Mouse (Mus musculus): ENCODE measurements around the gene Mcpt8. TPM values are rescaled to one million over a fixed set of nuclear protein-coding genes. Genes with fewer than 3 reads are reported as not detected.
"Not testable (repeated sequence)": the region's sequence is repeated elsewhere in the genome, so short reads cannot be mapped to it uniquely, and the experiment has no call there.

Gene Mcpt8
- total and polyA plus RNA-seq, 2 experiments from 2014 or later = not detected

GRCm38 (mm10) chr14:56086711-56087110 lies 1.6 kb upstream of the Mcpt8 start:
- 77% methylated on average over 3 of the region's 3 CpGs for WGBS
- Histone ChIP-seq H3K4me3 (ENCODE audit: low read length) (no peak overlapping the region), H3K9ac (replicated peaks; ENCODE audit: low read length) (no peak overlapping the region), H3K36me3 (ENCODE audit: insufficient read depth, low read length) (no peaks in the 10 kb centered on the region), H3K27ac (no peak overlapping the region), H3K27me3 (ENCODE audit: insufficient read depth, low read length) (no peaks in the 10 kb centered on the region), H3K9me3 (ENCODE audit: low read length) (no peaks in the 10 kb centered on the region), H3K4me2 (ENCODE audit: low read depth, low read length) (no peak overlapping the region), H3K4me1 (ENCODE audit: insufficient read depth, low read length) (no peaks in the 10 kb centered on the region)
- TF ChIP-seq CTCF (IDR thresholded peaks at IDR 0.05; ENCODE audit: low read depth) = no peak
- no peak for ATAC-seq
- DNase-seq (ENCODE audit: low spot score) = no peak

GRCm38 (mm10) chr14:56082016-56082415 lies 3.1 kb downstream of the Mcpt8 start:
- no peak overlapping the region for H3K4me2 ChIP-seq (ENCODE audit: low read depth, low read length)
- no peaks in the 10 kb centered on the region for H3K36me3 ChIP-seq (ENCODE audit: insufficient read depth, low read length)
- no peaks in the 10 kb centered on the region for H3K4me1 ChIP-seq (ENCODE audit: insufficient read depth, low read length)
- H3K9ac ChIP-seq (replicated peaks; ENCODE audit: low read length) = no peak overlapping the region
- TF ChIP-seq CTCF (IDR thresholded peaks at IDR 0.05; ENCODE audit: low read depth) = no peak
- 44% methylated on average over 4 of the region's 4 CpGs for WGBS
- no peak overlapping the region for H3K27ac ChIP-seq
- no peak for DNase-seq (ENCODE audit: low spot score)
- no peaks in the 10 kb centered on the region for H3K9me3 ChIP-seq (ENCODE audit: low read length)
- H3K27me3 ChIP-seq (ENCODE audit: insufficient read depth, low read length) = no peaks in the 10 kb centered on the region
- no peak for ATAC-seq
- H3K4me3 ChIP-seq (ENCODE audit: low read length) = no peak overlapping the region

GRCm38 (mm10) chr14:56062213-56062612 lies 22.9 kb downstream of the Mcpt8 start, which contains the start of gene Mcpt4:
Gene Mcpt4, minus strand, starts transcription at chr14:56062313.
- DNase-seq (ENCODE audit: low spot score); ATAC-seq: not testable (repeated sequence)
- WGBS = 77% methylated on average over 3 of the region's 3 CpGs

GRCm38 (mm10) chr14:56057722-56058121 lies 27.4 kb downstream of the Mcpt8 start:
- Histone ChIP-seq H3K4me1 (ENCODE audit: insufficient read depth, low read length) (no peaks in the 10 kb centered on the region), H3K4me2 (ENCODE audit: low read depth, low read length) (no peak overlapping the region), H3K4me3 (ENCODE audit: low read length) (no peak overlapping the region), H3K9ac (replicated peaks; ENCODE audit: low read length) (no peak overlapping the region), H3K27ac (no peak overlapping the region), H3K27me3 (ENCODE audit: insufficient read depth, low read length) (no peaks in the 10 kb centered on the region), H3K36me3 (ENCODE audit: insufficient read depth, low read length) (no peaks in the 10 kb centered on the region), H3K9me3 (ENCODE audit: low read length) (no peaks in the 10 kb centered on the region)
- no peak for ATAC-seq
- no peak for TF ChIP-seq CTCF (IDR thresholded peaks at IDR 0.05; ENCODE audit: low read depth)
- no peak for DNase-seq (ENCODE audit: low spot score)
- 85% methylated on average over 4 of the region's 4 CpGs for WGBS

More at GRCm38 (mm10) chr14:56062213-56062612, 22.9 kb downstream of the Mcpt8 start, which contains the start of gene Mcpt4:
- not testable (repeated sequence) for H3K9me3 ChIP-seq (ENCODE audit: low read length); H3K27ac ChIP-seq; H3K4me2 ChIP-seq (ENCODE audit: low read depth, low read length); H3K4me3 ChIP-seq (ENCODE audit: low read length); H3K9ac ChIP-seq (replicated peaks; ENCODE audit: low read length); H3K4me1 ChIP-seq (ENCODE audit: insufficient read depth, low read length); H3K27me3 ChIP-seq (ENCODE audit: insufficient read depth, low read length); H3K36me3 ChIP-seq (ENCODE audit: insufficient read depth, low read length)

- Histone ChIP-seq H3K4me3 (ENCODE audit: low read length) (no peak overlapping the region), H3K4me1 (ENCODE audit: insufficient read depth, low read length) (no peaks in the 10 kb centered on the region), H3K9ac (replicated peaks; ENCODE audit: low read length) (no peak overlapping the region), H3K4me2 (ENCODE audit: low read depth, low read length) (no peak overlapping the region), H3K27ac (no peak overlapping the region), H3K9me3 (ENCODE audit: low read length) (no peaks in the 10 kb centered on the region), H3K27me3 (ENCODE audit: insufficient read depth, low read length) (no peaks in the 10 kb centered on the region), H3K36me3 (ENCODE audit: insufficient read depth, low read length) (no peaks in the 10 kb centered on the region)
- TF ChIP-seq CTCF (IDR thresholded peaks at IDR 0.05; ENCODE audit: low read depth) = no peak
- ATAC-seq (no peak), DNase-seq (ENCODE audit: low spot score) (no peak)
- WGBS = 86% methylated on average over 3 of the region's 3 CpGs
Measured at GRCm38 (mm10) chr14:56055408-56055807, 29.7 kb downstream of the Mcpt8 start.

GRCm38 (mm10) chr14:56041792-56042191 lies 43.3 kb downstream of the Mcpt8 start, which contains the start of gene Mcpt2:
Gene Mcpt2, plus strand, starts transcription at chr14:56042041.
- not testable (repeated sequence) for H3K9me3 ChIP-seq (ENCODE audit: low read length); H3K4me1 ChIP-seq (ENCODE audit: insufficient read depth, low read length); H3K27me3 ChIP-seq (ENCODE audit: insufficient read depth, low read length); DNase-seq (ENCODE audit: low spot score); H3K27ac ChIP-seq; H3K4me2 ChIP-seq (ENCODE audit: low read depth, low read length); H3K4me3 ChIP-seq (ENCODE audit: low read length); ATAC-seq; H3K9ac ChIP-seq (replicated peaks; ENCODE audit: low read length); H3K36me3 ChIP-seq (ENCODE audit: insufficient read depth, low read length)
- WGBS = 94% methylated on average over 1 of the region's 1 CpGs

GRCm38 (mm10) chr14:56034433-56034832 lies 50.6 kb downstream of the Mcpt8 start:
- Histone ChIP-seq H3K9me3 (ENCODE audit: low read length) (no peaks in the 10 kb centered on the region), H3K27ac (no peak overlapping the region), H3K9ac (replicated peaks; ENCODE audit: low read length) (no peak overlapping the region), H3K4me3 (ENCODE audit: low read length) (no peak overlapping the region), H3K27me3 (ENCODE audit: insufficient read depth, low read length) (no peaks in the 10 kb centered on the region), H3K36me3 (ENCODE audit: insufficient read depth, low read length) (no peaks in the 10 kb centered on the region), H3K4me2 (ENCODE audit: low read depth, low read length) (no peak overlapping the region), H3K4me1 (ENCODE audit: insufficient read depth, low read length) (no peaks in the 10 kb centered on the region)
- ATAC-seq (no peak), DNase-seq (ENCODE audit: low spot score) (no peak)
- no peak for TF ChIP-seq CTCF (IDR thresholded peaks at IDR 0.05; ENCODE audit: low read depth)
- WGBS = 74% methylated on average over 2 of the region's 2 CpGs

Small RNA genes within 50 kb of the gene (microRNA-seq; reads per million reads assigned to microRNA genes)
- 0 reads per million in 2 experiments for gene Mir6949

Other genes with a start within 250 kb of the Mcpt8 start
- gene Nynrin, start 231.3 kb downstream of the Mcpt8 start, total RNA-seq (2014; rRNA removed) = 33.6 and 39.3 TPM in 2 replicates
- 5.1 and 6.4 TPM in 2 replicates for gene Nynrin, start 231.3 kb downstream of the Mcpt8 start, polyA plus RNA-seq (2015; fragmentation: Nextera tagmentation; extraction: Ambion mirVana)
- gene Cbln3, start 200.9 kb downstream of the Mcpt8 start, total RNA-seq (2014; rRNA removed) = 2.1 and 5.0 TPM in 2 replicates
- gene Cbln3, start 200.9 kb downstream of the Mcpt8 start, polyA plus RNA-seq (2015; fragmentation: Nextera tagmentation; extraction: Ambion mirVana) = 0.67 and 0.68 TPM in 2 replicates
- gene Khnyn, start 200.3 kb downstream of the Mcpt8 start, total RNA-seq (2014; rRNA removed) = 15.1 and 17.9 TPM in 2 replicates
- gene Khnyn, start 200.3 kb downstream of the Mcpt8 start, polyA plus RNA-seq (2015; fragmentation: Nextera tagmentation; extraction: Ambion mirVana) = 7.0 and 7.1 TPM in 2 replicates
- 120 and 138 TPM in 2 replicates for gene Sdr39u1, start 185.0 kb downstream of the Mcpt8 start, total RNA-seq (2014; rRNA removed)
- 134 and 136 TPM in 2 replicates for gene Sdr39u1, start 185.0 kb downstream of the Mcpt8 start, polyA plus RNA-seq (2015; fragmentation: Nextera tagmentation; extraction: Ambion mirVana)
- gene Cma1, start 140.6 kb downstream of the Mcpt8 start, total RNA-seq (2014; rRNA removed) = 0.21 and 1.6 TPM in 2 replicates
- 0.88 and 1.3 TPM in 2 replicates for gene Cma1, start 140.6 kb downstream of the Mcpt8 start, polyA plus RNA-seq (2015; fragmentation: Nextera tagmentation; extraction: Ambion mirVana)
- not detected in 2 replicates for gene Cma2, start 134.3 kb downstream of the Mcpt8 start, total RNA-seq (2014; rRNA removed)
- gene Cma2, start 134.3 kb downstream of the Mcpt8 start, polyA plus RNA-seq (2015; fragmentation: Nextera tagmentation; extraction: Ambion mirVana) = not detected in 2 replicates
- gene Mcpt1, start 67.3 kb downstream of the Mcpt8 start, total RNA-seq (2014; rRNA removed) = not detected in 2 replicates
- not detected in 2 replicates for gene Mcpt1, start 67.3 kb downstream of the Mcpt8 start, polyA plus RNA-seq (2015; fragmentation: Nextera tagmentation; extraction: Ambion mirVana)
- gene Mcpt9, start 54.8 kb downstream of the Mcpt8 start, total RNA-seq (2014; rRNA removed) = not detected in 2 replicates
- gene Mcpt9, start 54.8 kb downstream of the Mcpt8 start, polyA plus RNA-seq (2015; fragmentation: Nextera tagmentation; extraction: Ambion mirVana) = not detected in 2 replicates
- not detected in 2 replicates for gene Mcpt2, start 43.2 kb downstream of the Mcpt8 start, total RNA-seq (2014; rRNA removed)
- gene Mcpt2, start 43.2 kb downstream of the Mcpt8 start, polyA plus RNA-seq (2015; fragmentation: Nextera tagmentation; extraction: Ambion mirVana) = not detected in 2 replicates
- gene Mcpt4, start 23.0 kb downstream of the Mcpt8 start, total RNA-seq (2014; rRNA removed) = not detected in 2 replicates
- 0.48 TPM in 1 of 2 replicates, not detected in the other for gene Mcpt4, start 23.0 kb downstream of the Mcpt8 start, polyA plus RNA-seq (2015; fragmentation: Nextera tagmentation; extraction: Ambion mirVana)
- not detected in 2 replicates for gene Ctsg, start 17.3 kb upstream of the Mcpt8 start, total RNA-seq (2014; rRNA removed)
- gene Ctsg, start 17.3 kb upstream of the Mcpt8 start, polyA plus RNA-seq (2015; fragmentation: Nextera tagmentation; extraction: Ambion mirVana) = not detected in 2 replicates
- not detected in 2 replicates for gene Gzme, start 35.4 kb upstream of the Mcpt8 start, total RNA-seq (2014; rRNA removed)
- gene Gzme, start 35.4 kb upstream of the Mcpt8 start, polyA plus RNA-seq (2015; fragmentation: Nextera tagmentation; extraction: Ambion mirVana) = not detected in 2 replicates
- not detected in 2 replicates for gene Gzmd, start 47.3 kb upstream of the Mcpt8 start, total RNA-seq (2014; rRNA removed)
- not detected in 2 replicates for gene Gzmd, start 47.3 kb upstream of the Mcpt8 start, polyA plus RNA-seq (2015; fragmentation: Nextera tagmentation; extraction: Ambion mirVana)
- gene Gzmg, start 74.3 kb upstream of the Mcpt8 start, total RNA-seq (2014; rRNA removed) = not detected in 2 replicates
- not detected in 2 replicates for gene Gzmg, start 74.3 kb upstream of the Mcpt8 start, polyA plus RNA-seq (2015; fragmentation: Nextera tagmentation; extraction: Ambion mirVana)
- not detected in 2 replicates for gene Gzmn, start 89.3 kb upstream of the Mcpt8 start, total RNA-seq (2014; rRNA removed)
- not detected in 2 replicates for gene Gzmn, start 89.3 kb upstream of the Mcpt8 start, polyA plus RNA-seq (2015; fragmentation: Nextera tagmentation; extraction: Ambion mirVana)
- gene Gzmf, start 126.1 kb upstream of the Mcpt8 start, total RNA-seq (2014; rRNA removed) = not detected in 2 replicates
- not detected in 2 replicates for gene Gzmf, start 126.1 kb upstream of the Mcpt8 start, polyA plus RNA-seq (2015; fragmentation: Nextera tagmentation; extraction: Ambion mirVana)
- gene Gzmc, start 149.4 kb upstream of the Mcpt8 start, total RNA-seq (2014; rRNA removed) = not detected in 2 replicates
- gene Gzmc, start 149.4 kb upstream of the Mcpt8 start, polyA plus RNA-seq (2015; fragmentation: Nextera tagmentation; extraction: Ambion mirVana) = 0.33 TPM in 1 of 2 replicates, not detected in the other
- not detected in 2 replicates for gene Gzmb, start 177.0 kb upstream of the Mcpt8 start, total RNA-seq (2014; rRNA removed)
- not detected in 2 replicates for gene Gzmb, start 177.0 kb upstream of the Mcpt8 start, polyA plus RNA-seq (2015; fragmentation: Nextera tagmentation; extraction: Ambion mirVana)